Mouse (Mus musculus): ENCODE measurements at regions not wholly inside any gene's neighbourhood (a gene's known extent, or its start where the extent isn't known, plus 50 kb on each side); places are given as distances from the start of the nearest gene placed in this dataset.

GRCm38 (mm10) chr14:123100371-123100770, 116.5 kb upstream of the Tmtc4 start:
- WGBS = 84% methylated on average over 1 of the region's 1 CpGs

GRCm38 (mm10) chr14:123096086-123096485, 112.3 kb upstream of the Tmtc4 start:
- H3K36me3 ChIP-seq (ENCODE audit: control insufficient read depth, insufficient read depth, low read length) = no peaks in the 10 kb centered on the region
- H3K4me1 ChIP-seq (ENCODE audit: control insufficient read depth, insufficient read depth, low read length) = no peaks in the 10 kb centered on the region
- ATAC-seq (ENCODE audit: low FRiP score) = no peak
- H3K9me3 ChIP-seq (ENCODE audit: control insufficient read depth, low read length) = no peaks in the 10 kb centered on the region
- H3K4me3 ChIP-seq (ENCODE audit: low read depth, low read length) = no peak overlapping the region
- DNase-seq (ENCODE audit: low spot score, missing footprints) = no peak
- H3K9ac ChIP-seq (ENCODE audit: low read length) = no peak overlapping the region
- H3K27ac ChIP-seq (ENCODE audit: low read depth, low read length) = no peak overlapping the region
- no peaks in the 10 kb centered on the region for H3K27me3 ChIP-seq (ENCODE audit: control insufficient read depth, insufficient read depth, low read length)
- WGBS = 92% methylated on average over 2 of the region's 2 CpGs
- H3K4me2 ChIP-seq = no peak overlapping the region

More at GRCm38 (mm10) chr14:123100371-123100770, 116.5 kb upstream of the Tmtc4 start:
- H3K4me2 ChIP-seq = no peak overlapping the region
- H3K4me3 ChIP-seq (ENCODE audit: low read depth, low read length) = no peak overlapping the region
- no peak for ATAC-seq (ENCODE audit: low FRiP score)
- H3K36me3 ChIP-seq (ENCODE audit: control insufficient read depth, insufficient read depth, low read length) = no peaks in the 10 kb centered on the region
- H3K4me1 ChIP-seq (ENCODE audit: control insufficient read depth, insufficient read depth, low read length) = no peaks in the 10 kb centered on the region
- no peak for DNase-seq (ENCODE audit: low spot score, missing footprints)
- no peaks in the 10 kb centered on the region for H3K9me3 ChIP-seq (ENCODE audit: control insufficient read depth, low read length)
- H3K27ac ChIP-seq (ENCODE audit: low read depth, low read length) = no peak overlapping the region
- no peaks in the 10 kb centered on the region for H3K27me3 ChIP-seq (ENCODE audit: control insufficient read depth, insufficient read depth, low read length)
- H3K9ac ChIP-seq (ENCODE audit: low read length) = no peak overlapping the region

- Histone ChIP-seq H3K9me3 (ENCODE audit: control insufficient read depth, low read length) (no peaks in the 10 kb centered on the region), H3K4me2 (no peak overlapping the region), H3K27ac (ENCODE audit: low read depth, low read length) (no peak overlapping the region), H3K4me3 (ENCODE audit: low read depth, low read length) (no peak overlapping the region), H3K9ac (ENCODE audit: low read length) (no peak overlapping the region), H3K4me1 (ENCODE audit: control insufficient read depth, insufficient read depth, low read length) (no peaks in the 10 kb centered on the region), H3K27me3 (ENCODE audit: control insufficient read depth, insufficient read depth, low read length) (no peaks in the 10 kb centered on the region), H3K36me3 (ENCODE audit: control insufficient read depth, insufficient read depth, low read length) (no peaks in the 10 kb centered on the region)
- ATAC-seq (ENCODE audit: low FRiP score) (no peak), DNase-seq (ENCODE audit: low spot score, missing footprints) (no peak)
- 75% methylated on average over 1 of the region's 1 CpGs for WGBS
Observed at GRCm38 (mm10) chr14:123082065-123082464, 98.2 kb upstream of the Tmtc4 start.

- Histone ChIP-seq H3K4me2 (no peak overlapping the region), H3K9ac (ENCODE audit: low read length) (no peak overlapping the region), H3K4me1 (ENCODE audit: control insufficient read depth, insufficient read depth, low read length) (no peaks in the 10 kb centered on the region), H3K9me3 (ENCODE audit: control insufficient read depth, low read length) (no peaks in the 10 kb centered on the region), H3K36me3 (ENCODE audit: control insufficient read depth, insufficient read depth, low read length) (no peaks in the 10 kb centered on the region), H3K4me3 (ENCODE audit: low read depth, low read length) (no peak overlapping the region), H3K27ac (ENCODE audit: low read depth, low read length) (no peak overlapping the region), H3K27me3 (ENCODE audit: control insufficient read depth, insufficient read depth, low read length) (no peaks in the 10 kb centered on the region)
- no peak for DNase-seq (ENCODE audit: low spot score, missing footprints)
- 33% methylated on average over 4 of the region's 4 CpGs for WGBS
- no peak for ATAC-seq (ENCODE audit: low FRiP score)
Observed at GRCm38 (mm10) chr14:123081016-123081714, 97.3 kb upstream of the Tmtc4 start.

- ATAC-seq (ENCODE audit: low FRiP score) (no peak), DNase-seq (ENCODE audit: low spot score, missing footprints) (no peak)
- 89% methylated on average over 2 of the region's 2 CpGs for WGBS
- Histone ChIP-seq H3K27ac (ENCODE audit: low read depth, low read length) (no peak overlapping the region), H3K4me2 (no peak overlapping the region), H3K9ac (ENCODE audit: low read length) (no peak overlapping the region), H3K4me3 (ENCODE audit: low read depth, low read length) (no peak overlapping the region), H3K9me3 (ENCODE audit: control insufficient read depth, low read length) (no peaks in the 10 kb centered on the region), H3K27me3 (ENCODE audit: control insufficient read depth, insufficient read depth, low read length) (no peaks in the 10 kb centered on the region), H3K4me1 (ENCODE audit: control insufficient read depth, insufficient read depth, low read length) (no peaks in the 10 kb centered on the region), H3K36me3 (ENCODE audit: control insufficient read depth, insufficient read depth, low read length) (no peaks in the 10 kb centered on the region)
Observed at GRCm38 (mm10) chr14:123079733-123080132, 95.9 kb upstream of the Tmtc4 start.

- WGBS = 71% methylated on average over 3 of the region's 3 CpGs
- no peak for ATAC-seq (ENCODE audit: low FRiP score)
Observed at GRCm38 (mm10) chr14:123078804-123079203, 95.0 kb upstream of the Tmtc4 start.

GRCm38 (mm10) chr14:123066344-123066743, 82.5 kb upstream of the Tmtc4 start:
- DNase-seq (ENCODE audit: low spot score, missing footprints) = no peak
- Histone ChIP-seq H3K27ac (ENCODE audit: low read depth, low read length) (no peak overlapping the region), H3K4me3 (ENCODE audit: low read depth, low read length) (no peak overlapping the region), H3K4me2 (no peak overlapping the region), H3K27me3 (ENCODE audit: control insufficient read depth, insufficient read depth, low read length) (no peaks in the 10 kb centered on the region), H3K9me3 (ENCODE audit: control insufficient read depth, low read length) (no peaks in the 10 kb centered on the region), H3K4me1 (ENCODE audit: control insufficient read depth, insufficient read depth, low read length) (no peaks in the 10 kb centered on the region), H3K9ac (ENCODE audit: low read length) (no peak overlapping the region), H3K36me3 (ENCODE audit: control insufficient read depth, insufficient read depth, low read length) (no peaks in the 10 kb centered on the region)
- ATAC-seq (ENCODE audit: low FRiP score) = no peak
- WGBS = 91% methylated on average over 4 of the region's 4 CpGs

More at GRCm38 (mm10) chr14:123078804-123079203, 95.0 kb upstream of the Tmtc4 start:
- H3K27me3 ChIP-seq (ENCODE audit: control insufficient read depth, insufficient read depth, low read length) = no peaks in the 10 kb centered on the region
- H3K9ac ChIP-seq (ENCODE audit: low read length) = no peak overlapping the region
- no peaks in the 10 kb centered on the region for H3K36me3 ChIP-seq (ENCODE audit: control insufficient read depth, insufficient read depth, low read length)
- DNase-seq (ENCODE audit: low spot score, missing footprints) = no peak
- H3K4me3 ChIP-seq (ENCODE audit: low read depth, low read length) = no peak overlapping the region
- no peak overlapping the region for H3K4me2 ChIP-seq
- no peaks in the 10 kb centered on the region for H3K4me1 ChIP-seq (ENCODE audit: control insufficient read depth, insufficient read depth, low read length)
- H3K9me3 ChIP-seq (ENCODE audit: control insufficient read depth, low read length) = no peaks in the 10 kb centered on the region
- H3K27ac ChIP-seq (ENCODE audit: low read depth, low read length) = no peak overlapping the region

- Histone ChIP-seq H3K4me3 (ENCODE audit: low read depth, low read length) (no peak overlapping the region), H3K36me3 (ENCODE audit: control insufficient read depth, insufficient read depth, low read length) (no peaks in the 10 kb centered on the region), H3K9ac (ENCODE audit: low read length) (no peak overlapping the region), H3K4me1 (ENCODE audit: control insufficient read depth, insufficient read depth, low read length) (no peaks in the 10 kb centered on the region), H3K4me2 (no peak overlapping the region), H3K9me3 (ENCODE audit: control insufficient read depth, low read length) (no peaks in the 10 kb centered on the region), H3K27me3 (ENCODE audit: control insufficient read depth, insufficient read depth, low read length) (no peaks in the 10 kb centered on the region), H3K27ac (ENCODE audit: low read depth, low read length) (0 out of 2 replicates have a peak overlapping the region, but pooled peaks have one; percentile 5)
- peak; percentile 84 for ATAC-seq (ENCODE audit: low FRiP score)
- peak; percentile 81 for DNase-seq (ENCODE audit: low spot score, missing footprints)
- 58% methylated on average over 8 of the region's 8 CpGs for WGBS
Observed at GRCm38 (mm10) chr14:123065566-123065965, 81.7 kb upstream of the Tmtc4 start.

- DNase-seq (ENCODE audit: low spot score, missing footprints) (no peak), ATAC-seq (ENCODE audit: low FRiP score) (peak; percentile 93)
- H3K27ac ChIP-seq (ENCODE audit: low read depth, low read length) = 0 out of 2 replicates have a peak overlapping the region, but pooled peaks have one; percentile 5
- no peak overlapping the region for H3K4me2 ChIP-seq
- no peak overlapping the region for H3K4me3 ChIP-seq (ENCODE audit: low read depth, low read length)
- H3K27me3 ChIP-seq (ENCODE audit: control insufficient read depth, insufficient read depth, low read length) = no peaks in the 10 kb centered on the region
- 31% methylated on average over 6 of the region's 6 CpGs for WGBS
- no peak overlapping the region for H3K9ac ChIP-seq (ENCODE audit: low read length)
- H3K9me3 ChIP-seq (ENCODE audit: control insufficient read depth, low read length) = no peaks in the 10 kb centered on the region
- H3K36me3 ChIP-seq (ENCODE audit: control insufficient read depth, insufficient read depth, low read length) = no peaks in the 10 kb centered on the region
- H3K4me1 ChIP-seq (ENCODE audit: control insufficient read depth, insufficient read depth, low read length) = no peaks in the 10 kb centered on the region
Observed at GRCm38 (mm10) chr14:123065136-123065535, 81.3 kb upstream of the Tmtc4 start.

Data from midbrain, embryonic 11.5 days (tissue).